Mouse (Mus musculus) liver, adult 2 months (tissue): Measurements from ENCODE around the gene Rpl10a.

ENCODE experiments used
- CTCF ChIP-seq: fragments of 200-500 bp; IDR thresholded peaks from 2 replicates; pipeline ENCODE4 v1.5.1; 2011; ENCODE audit warnings: low read depth, low read length, control low read depth
- POLR2A ChIP-seq: fragments of 200-500 bp; IDR thresholded peaks from 2 replicates; pipeline ENCODE4 v1.6.1; 2011; ENCODE audit warnings: low read length, control low read depth; ENCODE audit not compliant: insufficient read depth; ENCODE audit errors: extremely low read depth

GRCm38 (mm10) chr17:28362653-28363292 is 34.5 kb downstream of the Rpl10a start:
- TF ChIP-seq POLR2A (no peak), CTCF (no peak)
